ENCODE assay signal across 17 mouse cellular contexts in the genomic region with DNA sequence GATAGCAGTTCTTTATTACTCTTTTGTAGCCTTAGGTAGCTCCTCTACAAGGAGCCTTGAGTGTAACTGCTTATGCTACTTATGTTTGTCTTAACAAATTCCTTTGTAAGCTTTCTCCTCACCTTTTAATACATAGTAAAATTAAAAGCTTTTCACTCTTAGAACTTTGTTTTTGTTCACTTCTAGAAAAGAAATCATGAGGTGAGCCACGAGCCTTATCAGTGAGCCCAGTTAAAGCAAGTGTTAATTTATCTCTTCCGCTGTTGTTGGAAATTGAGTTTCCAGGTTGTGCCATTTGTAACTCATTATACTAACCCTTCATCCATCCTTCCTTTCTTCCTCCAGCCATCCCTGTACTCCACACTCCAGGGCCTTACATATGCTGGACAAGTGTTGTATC. TPM values are rescaled to one million over a fixed set of nuclear protein-coding genes. Genes with fewer than 3 reads are reported as not detected.
"Had no signal": no experiment of that assay in that cellular context is flagged by ENCODE, and none has a peak within 500 bp of the region (broad histone marks: within the 10 kb centered on the region; RNA-seq: fewer than 3 reads in every experiment).

No protein-coding gene starts in this region.

- H3K9ac ChIP-seq: neural tube, embryonic 13.5 days; neural tube, embryonic 15.5 days; stomach, embryonic 15.5 days had no signal

- H3K9me3 ChIP-seq: neural tube, embryonic 13.5 days; neural tube, embryonic 15.5 days; stomach, embryonic 15.5 days had no signal

- H3K4me1 ChIP-seq: stomach, embryonic 15.5 days had no signal

- H3K4me3 ChIP-seq: neural tube, embryonic 13.5 days; neural tube, embryonic 15.5 days; stomach, embryonic 15.5 days had no signal

- H3K27me3 ChIP-seq: neural tube, embryonic 13.5 days; neural tube, embryonic 15.5 days; stomach, embryonic 15.5 days had no signal

- H3K4me2 ChIP-seq: neural tube, embryonic 13.5 days; neural tube, embryonic 15.5 days; stomach, embryonic 15.5 days had no signal

- H3K36me3 ChIP-seq: neural tube, embryonic 13.5 days; neural tube, embryonic 15.5 days; stomach, embryonic 15.5 days had no signal

- H3K27ac ChIP-seq: neural tube, embryonic 13.5 days; neural tube, embryonic 15.5 days; stomach, embryonic 15.5 days; stomach, postnatal 0 days had no signal

- DNase-seq: retina, postnatal 1 day; right cerebral cortex, adult 18-20 months; right cerebral cortex, postnatal 14 days; right cerebral cortex, postnatal 25 days; right cerebral cortex, postnatal 4 days; spleen, adult 18-20 months; thymus, adult 18-20 months; thymus, adult 2 months; thymus, postnatal 14 days; thymus, postnatal 25 days; thymus, postnatal 36 days; thymus, postnatal 4 days had no signal

RNA-seq across cellular contexts. Expression of a gene that starts 37.3 kb away (rescaled TPM):
- total RNA-seq: neutrophil, adult 5-6 weeks had no signal
